Mouse (Mus musculus) spleen, postnatal 36 days (tissue): ENCODE data around the gene Adamtsl3.

Source experiments
- DNase-seq, 2 experiments: peaks; one replicate each; pipeline ENCODE4 v3.0.0; 2022; ENCODE audit warnings: low spot score in 2 of 2, mixed read lengths in 1 of 2

Gene Adamtsl3

DNA sequence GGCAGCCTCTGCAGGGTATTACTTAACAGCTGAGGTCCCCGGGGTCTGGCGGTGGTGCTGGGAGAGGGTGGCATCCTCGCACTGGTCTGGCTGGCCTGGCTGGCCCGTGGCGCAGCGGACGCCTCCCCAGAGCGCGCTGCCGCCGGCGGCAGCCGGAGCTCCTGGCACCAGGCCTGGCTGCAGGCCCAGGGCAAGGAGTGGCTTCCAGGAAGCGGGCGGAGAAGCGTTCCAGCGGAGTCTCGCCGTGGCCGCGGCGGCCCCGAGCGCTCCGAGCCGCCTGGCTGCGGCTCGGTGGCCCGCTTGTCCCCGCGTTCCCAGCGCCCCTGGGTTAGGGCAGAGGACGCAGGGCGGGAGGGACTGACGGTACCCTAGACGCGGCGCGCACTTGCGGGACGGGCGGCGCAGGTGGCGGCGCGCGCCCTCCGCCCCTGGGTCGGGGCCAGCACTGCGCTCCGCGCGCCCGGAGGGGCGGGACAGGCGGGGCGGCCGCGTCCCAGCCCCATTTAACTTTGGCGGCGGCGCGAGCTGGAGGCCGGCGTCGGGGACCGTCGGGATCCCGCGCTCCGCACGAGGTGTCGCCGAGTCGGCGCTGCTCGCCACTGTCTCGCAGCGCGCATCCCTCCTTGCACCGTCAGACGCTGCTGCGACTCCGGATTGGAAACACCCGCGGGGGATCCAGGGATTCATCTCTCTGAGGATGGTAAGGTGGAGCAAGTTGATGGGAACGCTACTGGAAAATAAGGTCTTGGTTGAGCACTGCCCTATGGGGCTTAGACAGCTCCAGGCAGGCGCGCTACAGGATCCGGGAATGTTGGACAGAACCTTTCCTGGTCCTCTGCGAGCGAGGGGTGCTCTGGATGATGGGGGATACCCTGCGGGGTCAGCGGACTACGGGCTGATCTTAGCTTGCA, at the start of gene Adamtsl3:
Gene Adamtsl3, plus strand, starts transcription at position 484 of the 911 bp plus-strand sequence.
- DNase-seq: no peak

DNA sequence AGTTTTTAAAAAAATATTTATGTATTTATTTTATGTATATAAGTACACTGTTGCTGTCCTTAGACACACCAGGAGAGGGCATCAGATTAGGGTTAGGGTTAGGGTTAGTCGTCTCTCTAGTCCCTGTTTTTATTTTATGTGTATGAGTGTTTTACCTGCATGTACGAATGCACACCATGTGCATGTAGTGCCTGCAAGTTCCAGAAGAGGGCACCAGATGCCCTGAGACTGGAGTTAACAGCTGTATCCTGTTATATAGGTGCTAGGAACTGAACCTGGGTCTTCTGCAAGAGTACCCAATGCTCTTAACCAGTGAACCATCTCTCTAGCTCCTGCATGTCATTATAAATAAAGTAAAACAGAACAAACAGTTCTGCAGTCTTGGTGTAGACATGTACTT, 48.3 kb upstream of the Adamtsl3 start:
- no peak for DNase-seq

DNA sequence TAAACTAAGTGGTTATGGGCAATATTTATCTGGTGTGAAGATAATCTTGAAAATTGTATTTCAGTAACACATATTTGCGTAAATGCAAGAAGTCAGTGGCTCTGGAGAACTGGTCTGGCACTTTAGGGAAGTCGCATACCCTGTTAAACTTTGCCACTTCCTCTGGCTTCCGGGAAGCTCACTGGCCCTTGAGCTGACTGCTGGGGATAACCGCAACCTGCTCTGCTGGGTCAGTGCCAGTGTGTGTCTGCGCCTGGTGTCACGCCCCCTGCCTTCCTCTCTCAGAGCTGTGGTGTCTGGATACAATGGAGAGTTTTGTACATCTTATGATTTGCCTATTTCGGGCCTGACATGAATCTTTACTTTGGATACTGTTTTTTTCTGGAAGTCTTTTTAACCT, 42.1 kb upstream of the Adamtsl3 start:
- DNase-seq: no peak

DNA sequence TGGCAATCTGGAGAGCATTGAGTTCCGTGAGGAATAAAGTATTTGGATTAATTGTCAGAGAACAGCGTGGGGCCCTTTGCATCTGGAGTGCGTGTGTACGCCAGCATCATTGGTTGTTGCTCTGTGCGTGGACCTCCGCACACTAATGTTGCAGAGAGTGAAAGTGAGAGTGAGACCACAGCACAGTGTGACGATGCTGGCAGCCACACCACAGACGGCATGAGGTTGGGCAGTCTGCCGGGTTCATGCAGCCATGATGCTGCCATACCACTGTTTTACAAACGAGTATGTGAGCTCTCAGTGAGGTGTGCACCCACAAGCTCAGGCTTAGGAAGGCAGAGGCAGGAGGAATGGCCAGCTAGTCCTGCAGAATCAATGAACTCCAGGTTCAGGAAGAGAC, 41.4 kb upstream of the Adamtsl3 start:
- no peak for DNase-seq

DNA sequence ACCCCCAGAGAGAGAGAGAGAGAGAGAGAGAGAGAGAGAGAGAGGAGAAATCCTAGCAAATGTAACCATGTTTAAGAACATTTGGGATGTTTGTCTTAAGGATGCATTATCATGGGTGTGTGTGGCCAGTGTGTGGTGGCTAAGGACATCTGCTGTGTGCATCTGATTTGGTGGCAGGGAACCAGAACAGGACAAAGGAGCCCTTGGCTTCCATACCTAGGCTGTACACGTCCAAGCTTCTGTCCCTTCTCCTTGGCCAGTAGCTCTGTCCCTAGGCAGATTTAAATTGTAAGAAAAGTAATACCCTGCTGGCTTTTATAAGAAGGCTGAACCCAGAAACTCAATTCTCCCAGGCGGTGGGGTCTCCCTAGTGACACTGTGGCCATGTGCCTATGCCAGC, 40.9 kb upstream of the Adamtsl3 start:
- no peak for DNase-seq

DNA sequence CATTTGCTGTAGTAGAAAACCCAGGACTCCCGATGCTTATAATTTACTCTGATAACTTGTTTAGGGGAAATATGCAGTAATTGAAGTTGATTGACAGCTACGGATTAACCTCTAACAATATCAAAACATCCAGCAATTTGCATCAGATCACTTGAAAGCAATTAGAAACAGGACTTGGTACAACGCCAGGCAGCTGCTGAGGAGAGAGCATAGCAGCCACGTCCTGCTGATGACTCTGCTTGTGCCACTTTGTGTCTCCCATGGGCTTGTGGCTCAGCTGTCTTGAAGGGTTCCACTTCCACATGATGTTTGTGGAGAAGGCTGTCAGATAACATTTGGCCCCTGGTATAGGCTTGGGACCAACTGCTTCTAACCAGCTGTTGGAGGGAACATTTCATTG, 27.1 kb upstream of the Adamtsl3 start:
- DNase-seq: no peak

DNA sequence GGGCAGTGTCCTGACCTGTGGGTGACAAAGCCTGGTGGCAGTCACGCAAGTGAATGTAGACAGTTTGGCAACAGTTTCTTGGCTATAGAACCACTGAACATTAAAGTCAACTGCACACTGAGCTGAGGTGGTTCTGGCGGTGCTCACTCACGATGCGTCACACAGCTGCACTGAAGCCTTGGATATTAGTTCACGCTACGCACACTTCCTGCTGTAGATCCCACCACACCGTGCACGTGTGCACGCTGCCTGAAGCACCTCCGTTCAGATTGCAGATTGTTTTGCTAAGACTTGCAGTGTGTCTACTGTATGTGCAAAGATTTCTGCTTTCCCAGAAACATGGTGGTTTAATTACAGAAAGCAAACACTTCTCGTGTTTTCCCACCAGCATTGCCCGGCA, 17.0 kb upstream of the Adamtsl3 start:
- DNase-seq: no peak

DNA sequence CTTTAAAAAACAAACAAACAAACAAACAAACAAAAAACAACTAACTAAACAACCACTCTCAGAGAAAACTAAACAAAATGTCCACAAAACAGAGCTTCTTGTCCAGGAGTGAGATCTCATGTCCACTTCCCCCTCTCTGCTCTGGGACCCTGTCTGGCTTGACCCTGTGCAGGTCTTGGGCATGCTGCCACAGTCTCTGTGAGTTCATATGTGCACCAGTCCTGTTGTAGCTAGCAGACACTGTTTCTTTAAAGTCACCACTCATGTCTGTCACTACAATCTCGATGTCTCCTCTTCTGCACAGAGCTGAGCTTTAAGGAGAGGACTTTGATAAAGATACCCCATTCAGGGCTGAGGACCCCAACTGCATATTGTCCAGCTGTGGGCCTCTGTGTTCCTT, 8.9 kb upstream of the Adamtsl3 start:
- DNase-seq: no peak

DNA sequence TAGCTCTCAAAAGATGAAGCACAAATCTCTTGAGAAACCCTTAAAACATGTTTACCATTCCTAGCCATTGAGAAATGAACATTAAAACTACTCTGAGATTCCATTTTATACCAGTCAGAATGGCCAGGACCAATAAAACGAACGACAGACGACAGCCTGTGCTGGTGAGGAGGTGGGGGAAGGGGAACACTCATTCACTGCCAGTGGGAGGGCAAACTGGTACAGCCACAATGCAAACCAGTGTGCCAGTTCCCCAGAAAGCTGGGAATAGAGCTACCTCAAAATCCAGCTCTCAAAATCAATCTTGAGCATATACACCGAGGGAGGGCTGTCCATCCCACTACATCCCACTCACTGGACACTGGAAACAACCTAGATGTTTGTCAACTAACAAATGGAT, 8.3 kb upstream of the Adamtsl3 start:
- DNase-seq: no peak

DNA sequence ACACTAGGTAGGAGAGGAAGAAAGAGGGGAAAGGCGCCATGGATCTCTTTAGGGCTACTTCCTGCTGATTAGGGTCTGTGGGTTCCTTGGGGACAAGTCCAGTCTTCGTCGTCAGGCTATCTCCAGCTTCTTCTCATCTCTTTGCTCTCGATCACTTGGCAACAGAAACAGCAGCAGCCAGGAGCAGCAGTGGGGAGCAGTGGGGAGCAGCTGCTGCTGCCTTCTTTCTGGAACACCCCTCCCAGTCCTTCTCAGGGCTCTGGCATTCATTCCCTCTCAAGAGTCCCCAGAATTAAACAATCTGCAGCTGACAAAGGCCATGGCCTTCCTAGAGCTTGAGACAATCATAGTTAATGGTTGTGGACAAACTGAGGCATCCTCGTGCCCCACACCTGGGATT, 7.6 kb upstream of the Adamtsl3 start:
- DNase-seq: no peak

DNA sequence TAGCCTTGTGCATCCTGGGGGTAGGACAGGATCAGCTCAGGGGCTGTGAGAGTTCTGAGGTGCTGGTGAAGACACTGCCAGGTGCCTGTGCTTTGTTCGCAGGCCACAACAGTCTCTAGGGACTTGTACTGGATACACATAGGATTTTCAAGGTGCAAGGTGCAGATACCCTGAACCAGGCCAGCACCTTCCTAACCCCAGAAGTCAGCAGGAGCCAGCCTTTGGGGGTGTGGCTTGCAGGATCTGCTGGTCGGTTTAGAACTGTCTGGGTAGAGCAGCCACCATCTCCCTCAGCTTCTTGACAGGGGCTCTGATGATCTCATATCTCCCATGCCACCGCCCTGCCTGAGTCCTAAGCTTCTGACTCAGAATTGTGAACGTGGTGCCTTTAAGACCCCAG, 5.7 kb upstream of the Adamtsl3 start:
- no peak for DNase-seq

DNA sequence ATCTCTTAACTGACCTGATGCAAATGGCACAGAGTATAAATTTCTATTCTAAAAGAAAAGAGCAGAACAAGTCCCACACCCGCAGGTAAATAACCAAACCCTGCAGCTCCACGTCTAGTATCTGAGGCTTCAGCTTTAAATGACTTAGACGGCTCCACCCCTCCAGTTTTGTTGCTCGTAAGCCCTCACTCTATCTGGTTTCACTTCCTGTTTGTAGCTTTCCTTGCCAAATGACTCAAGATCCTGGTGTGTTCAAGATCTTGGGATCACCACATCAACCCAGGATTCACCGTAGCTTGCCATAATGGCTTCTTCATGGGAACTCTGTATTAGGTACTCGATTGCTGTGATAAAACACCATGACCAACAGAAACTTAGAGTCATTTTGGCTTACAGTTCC, 4.6 kb upstream of the Adamtsl3 start:
- no peak for DNase-seq

DNA sequence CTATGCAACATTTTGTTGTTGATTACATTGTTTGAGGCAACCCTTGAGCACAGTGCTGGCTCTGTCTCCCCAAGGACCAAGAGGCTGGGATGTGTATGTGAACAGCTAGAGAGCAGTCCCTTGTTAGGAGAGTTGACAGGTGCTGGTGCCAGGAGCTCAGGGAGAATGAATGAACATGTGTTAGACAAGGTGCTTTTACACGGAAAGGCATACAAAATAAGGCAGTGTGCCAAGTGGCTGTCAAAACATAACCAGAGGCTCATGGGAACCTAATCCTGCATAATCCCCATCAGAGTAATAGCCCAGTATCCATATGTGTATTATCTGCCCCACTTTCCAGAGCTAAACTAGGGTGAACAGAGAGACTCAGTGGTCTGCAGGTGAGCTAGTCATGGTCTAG, 1.5 kb upstream of the Adamtsl3 start:
- no peak for DNase-seq

DNA sequence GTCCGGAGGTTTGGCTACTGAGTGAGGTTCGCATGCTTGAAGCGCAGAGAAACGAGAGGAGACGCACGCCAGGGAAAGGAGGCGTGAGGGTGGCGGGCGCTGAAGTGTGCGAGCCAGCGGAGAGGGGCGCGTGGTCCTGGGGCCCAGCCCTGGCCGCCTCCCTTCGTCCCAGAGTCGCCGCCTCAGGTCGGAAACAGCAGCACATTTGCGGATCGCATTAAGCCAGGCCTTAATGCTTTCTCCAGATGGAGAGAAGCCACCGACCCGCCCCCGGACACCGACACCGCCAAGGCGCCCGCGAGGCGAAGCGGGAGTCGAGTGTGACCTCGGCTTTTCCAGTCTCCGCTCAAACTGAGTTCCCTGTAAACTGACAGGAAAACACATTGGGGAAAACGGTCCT, 638 bp downstream of the Adamtsl3 start:
- no peak for DNase-seq

DNA sequence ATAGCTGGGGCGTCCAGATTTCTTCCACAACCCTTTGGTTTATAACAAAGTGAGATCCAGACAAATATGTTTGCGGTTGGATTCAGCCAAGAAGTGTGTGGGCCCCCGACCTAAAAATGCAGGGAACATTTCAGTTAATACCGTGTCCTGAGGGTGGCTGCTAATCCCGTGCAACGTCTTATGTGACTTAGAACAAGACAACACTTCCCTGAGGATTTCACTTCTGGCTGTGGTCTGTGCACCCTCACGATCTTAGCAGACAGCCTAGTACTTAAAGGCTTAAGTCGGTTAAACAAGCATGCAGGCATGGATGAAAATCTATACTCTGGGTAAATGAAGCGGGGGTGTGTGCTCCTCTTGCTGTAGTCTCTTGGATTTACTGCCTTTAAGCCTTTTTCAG, 2.6 kb downstream of the Adamtsl3 start:
- DNase-seq: no peak

DNA sequence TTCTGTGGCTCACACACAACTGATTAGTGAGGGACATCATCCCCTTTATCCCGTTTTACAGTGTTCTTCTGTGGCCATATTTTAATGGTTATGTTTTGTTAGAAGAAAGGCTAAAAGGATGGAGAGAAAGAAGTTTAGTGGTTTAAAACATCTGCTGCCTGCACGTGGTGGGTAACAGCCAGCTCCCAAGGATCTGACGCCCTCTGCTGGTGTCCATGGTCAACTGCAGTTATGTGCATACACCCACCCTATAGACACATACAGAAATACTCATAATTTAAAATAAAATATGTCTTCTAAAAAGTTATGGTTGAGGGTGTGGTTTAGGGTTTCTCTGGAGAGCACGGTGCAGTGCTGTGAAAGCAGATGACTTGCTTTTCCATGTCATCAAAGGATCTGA, 3.0 kb downstream of the Adamtsl3 start:
- DNase-seq: no peak

DNA sequence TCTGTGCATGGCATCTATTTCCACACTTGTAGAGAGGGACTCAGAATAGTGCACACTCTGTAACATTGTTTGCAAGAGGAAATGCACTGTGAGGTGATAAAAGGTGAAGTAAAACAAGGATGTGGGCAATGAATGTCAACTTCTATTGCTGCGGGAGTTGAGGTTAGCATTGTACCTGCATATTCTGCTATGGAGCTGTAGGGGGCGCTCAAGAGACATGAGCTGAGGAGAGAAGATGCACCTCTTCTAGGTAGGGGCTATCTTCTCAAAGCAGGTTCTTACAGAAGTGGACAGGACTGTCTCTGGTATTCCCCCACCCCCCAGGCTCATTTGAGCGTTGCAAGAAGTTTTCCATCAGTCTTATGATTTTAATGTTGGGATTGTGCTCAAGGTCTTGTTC, 3.7 kb downstream of the Adamtsl3 start:
- DNase-seq: no peak

DNA sequence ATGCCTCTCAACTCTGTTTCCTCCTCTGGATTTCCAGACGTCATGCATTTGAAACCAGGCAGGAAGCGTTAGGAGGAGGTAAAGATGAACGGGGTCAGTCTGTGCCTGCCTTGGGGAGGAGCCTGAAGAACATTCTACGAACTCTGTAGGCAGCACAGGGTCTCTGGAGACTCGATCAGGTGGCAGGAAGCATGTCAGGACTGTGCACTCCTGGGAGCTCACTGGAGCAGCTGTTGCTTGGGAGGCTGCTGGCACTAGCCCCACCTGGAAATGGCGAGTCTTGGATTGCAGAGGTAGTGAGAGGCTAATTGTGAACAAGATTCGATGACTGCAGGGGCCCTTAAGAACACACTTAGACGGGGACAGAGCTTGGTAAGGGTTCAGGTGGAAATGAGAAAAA, 6.0 kb downstream of the Adamtsl3 start:
- DNase-seq: no peak

DNA sequence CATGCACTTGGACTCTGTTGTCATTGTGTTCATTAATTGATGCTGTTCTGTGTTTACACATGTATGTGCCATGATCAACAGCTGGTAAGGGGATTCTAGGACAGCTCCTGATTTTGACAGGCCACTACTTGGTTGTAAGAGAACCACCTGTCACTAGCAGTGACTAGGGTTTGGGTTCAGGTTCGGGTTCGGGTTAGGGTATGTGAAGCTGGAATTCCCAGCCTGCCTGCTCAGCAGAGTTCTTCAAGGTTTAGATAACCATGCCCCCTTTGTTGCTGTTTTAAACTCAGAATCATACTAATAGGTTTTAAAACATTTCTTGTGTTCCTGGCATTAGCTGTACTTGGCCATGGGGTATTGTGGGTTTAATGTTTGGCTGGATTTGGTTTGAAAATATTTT, 11.2 kb downstream of the Adamtsl3 start:
- DNase-seq: no peak

DNA sequence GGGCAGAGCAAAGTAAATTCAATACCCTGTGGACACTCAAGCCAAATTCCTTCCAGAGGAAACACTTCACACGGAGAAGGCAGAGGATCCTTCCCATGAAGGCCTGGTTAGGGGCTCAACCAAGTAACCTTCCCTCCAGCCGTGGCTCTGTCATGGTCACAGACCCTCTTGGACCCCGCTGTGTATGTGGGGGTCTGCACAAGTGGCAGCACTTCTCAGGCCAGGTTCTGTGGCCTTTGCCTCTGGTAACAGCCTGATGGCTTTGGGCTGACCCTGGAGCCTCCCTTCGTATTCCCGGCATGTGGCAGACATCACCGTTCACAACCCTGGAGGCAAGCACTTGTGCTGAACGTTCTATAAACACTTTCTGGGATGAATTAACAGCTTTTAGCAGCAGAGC, 14.3 kb downstream of the Adamtsl3 start:
- no peak for DNase-seq

DNA sequence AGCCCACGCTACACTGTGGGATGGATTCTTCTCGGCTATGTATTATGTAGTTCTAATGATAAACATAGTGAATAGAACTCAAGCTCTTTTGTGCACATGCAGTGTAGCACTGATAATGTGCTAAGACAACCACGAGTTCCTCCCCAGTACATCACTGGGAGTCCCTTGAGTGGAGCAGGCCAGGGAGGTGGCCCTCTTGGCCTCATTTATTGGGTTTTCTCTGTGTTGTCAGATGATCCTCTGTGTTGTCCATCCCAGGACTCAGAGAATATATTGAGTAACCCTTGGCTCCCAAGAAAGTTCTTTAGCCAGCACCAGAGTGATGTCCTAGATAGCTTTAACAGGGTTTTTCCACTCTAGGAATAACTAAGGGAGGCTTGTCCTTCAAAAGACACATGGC, 14.9 kb downstream of the Adamtsl3 start:
- no peak for DNase-seq

DNA sequence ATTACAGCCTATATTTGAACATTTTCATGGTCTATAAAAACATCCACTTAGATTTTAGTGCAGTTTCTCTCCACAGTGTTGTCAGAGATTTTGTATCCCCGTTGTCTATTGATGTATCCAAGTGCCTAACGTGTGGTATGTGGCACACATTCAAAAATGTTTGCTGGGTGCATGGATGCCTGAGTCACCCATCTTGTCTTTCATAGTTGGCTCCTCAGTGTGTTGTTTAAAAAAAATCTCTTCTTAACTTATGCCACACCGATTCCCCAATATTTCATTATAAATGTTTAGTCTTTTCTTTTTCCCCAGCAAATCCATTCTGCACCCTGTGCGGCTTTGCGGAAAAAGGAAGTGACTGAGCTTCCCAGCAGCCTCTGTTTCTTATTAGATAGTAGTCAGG, 23.7 kb downstream of the Adamtsl3 start:
- no peak for DNase-seq

DNA sequence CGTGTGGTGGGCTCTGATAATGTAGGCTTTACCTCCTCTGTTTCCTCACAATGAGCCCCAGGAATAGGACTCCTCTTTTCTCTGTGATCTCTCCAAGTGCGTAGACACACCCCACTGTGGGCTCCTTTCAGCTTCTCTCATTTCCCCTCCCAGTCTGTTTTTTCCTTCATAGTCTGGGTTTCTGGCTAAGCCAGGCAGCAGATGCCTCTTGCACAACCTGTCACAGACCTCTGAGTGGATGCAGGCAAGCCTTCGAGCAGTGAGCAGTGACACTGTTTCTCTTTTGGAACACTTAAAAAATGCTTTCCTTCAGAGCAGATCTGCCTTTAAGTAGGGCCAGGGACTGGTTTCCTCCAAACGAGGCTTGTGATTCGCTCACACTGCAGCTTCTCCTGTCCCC, 24.2 kb downstream of the Adamtsl3 start:
- DNase-seq: no peak

DNA sequence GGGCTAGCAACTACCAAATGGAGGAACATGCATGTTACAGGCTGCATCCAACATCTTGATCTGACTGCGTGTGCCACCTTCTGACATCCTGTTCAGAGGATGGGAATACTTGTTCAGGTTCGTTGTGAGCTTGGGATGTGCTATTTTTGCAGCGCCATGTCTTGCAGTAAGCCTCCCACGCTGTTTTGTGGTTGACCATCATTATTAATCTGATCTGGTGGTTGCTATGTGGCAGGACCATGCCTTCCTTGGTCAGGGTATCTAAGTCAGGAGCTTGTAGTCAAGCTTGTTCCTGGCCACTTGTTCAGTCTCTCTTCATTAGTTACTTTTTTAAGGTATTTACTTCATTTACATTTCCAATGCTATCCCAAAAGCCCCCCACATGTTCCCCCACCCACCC, 24.7 kb downstream of the Adamtsl3 start:
- DNase-seq: no peak
